Mouse (Mus musculus): Measurements from ENCODE around the gene 1700018F24Rik. TPM values are rescaled to one million over a fixed set of nuclear protein-coding genes. Genes with fewer than 3 reads are reported as not detected.
A peak's percentile ranks its signal among the peaks of the same experiment; 100 is the strongest.

1700018F24Rik gene
- polyA plus RNA-seq, 2 experiments: not detected

DNA sequence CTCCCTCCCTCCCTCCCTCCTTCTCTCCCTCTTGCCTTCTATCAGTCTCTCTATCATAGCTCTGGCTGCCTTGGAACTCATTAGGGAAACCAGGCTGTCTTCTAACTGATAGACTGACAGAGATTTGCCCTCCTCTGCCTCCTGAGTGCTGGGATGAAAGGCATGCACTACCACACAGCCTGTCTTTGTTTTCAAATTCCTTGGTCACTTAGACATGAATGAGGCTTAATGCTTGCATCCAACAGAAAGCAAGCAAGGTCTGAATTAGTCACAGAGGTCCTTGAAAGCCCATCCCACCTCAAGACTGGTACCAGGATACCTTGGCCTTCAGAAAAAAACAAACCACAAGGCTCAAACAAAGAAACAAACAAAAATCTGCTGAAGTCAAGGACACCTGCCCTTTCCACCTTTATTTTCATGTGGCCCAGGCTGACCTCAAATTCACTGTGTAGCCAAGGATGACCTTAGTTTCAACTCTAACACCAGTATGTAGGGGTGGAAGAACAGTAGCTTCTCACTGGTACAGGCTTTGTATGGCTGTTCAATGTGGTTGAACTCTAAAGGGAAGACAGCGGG, 22.1 kb downstream of the 1700018F24Rik start:
- no peak for TF ChIP-seq EP300 (IDR thresholded peaks at IDR 0.05; ENCODE audit: low read depth)
- no peak for TF ChIP-seq CTCF (IDR thresholded peaks at IDR 0.05; ENCODE audit: low read depth)
- no peaks in the 10 kb centered on the region for H3K36me3 ChIP-seq (replicated peaks; ENCODE audit: control insufficient read depth, insufficient read depth, low read depth)
- H3K27me3 ChIP-seq (ENCODE audit: control insufficient read depth, insufficient read depth, low read length): no peaks in the 10 kb centered on the region
- H3K27ac ChIP-seq: no peak overlapping the region
- no peaks in the 10 kb centered on the region for H3K4me1 ChIP-seq (replicated peaks; ENCODE audit: control insufficient read depth in 2 of 2, insufficient read depth in 2 of 2, low read length in 1 of 2)
- DNase-seq (ENCODE audit: low read depth in 3 of 3, low spot score in 3 of 3): no peak
- no peaks in the 10 kb centered on the region for H3K9me3 ChIP-seq (ENCODE audit: control insufficient read depth, low read length)
- ATAC-seq (ENCODE audit: insufficient read depth): no peak
- H3K9ac ChIP-seq (replicated peaks): no peak overlapping the region
- no peak overlapping the region for H3K4me3 ChIP-seq (ENCODE audit: insufficient read depth in 1 of 2, low read depth in 2 of 2, low read length in 2 of 2)
- WGBS (ENCODE audit: insufficient replicate concordance): 67% methylated on average over 1 of the region's 1 CpGs
- H3K4me2 ChIP-seq (ENCODE audit: low read depth): no peak overlapping the region

DNA sequence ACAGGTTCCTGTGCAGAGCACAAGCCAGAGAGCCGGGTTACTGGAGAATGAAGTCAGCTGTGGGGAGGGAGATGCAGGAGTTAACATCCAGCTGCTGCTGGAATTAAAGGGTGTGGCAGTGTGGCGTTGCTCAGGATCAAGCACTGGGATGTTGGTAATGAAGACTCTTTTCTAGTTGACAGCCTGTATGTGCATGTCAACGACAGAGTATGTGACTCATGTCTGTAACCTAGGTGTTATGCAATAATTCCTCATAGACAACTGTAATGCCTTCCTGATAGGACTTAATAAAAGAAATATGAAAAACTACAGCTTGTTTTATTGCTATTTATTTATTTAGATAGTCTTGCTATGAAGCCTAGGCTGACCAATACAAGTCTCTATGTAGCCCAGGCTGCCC, 26.1 kb downstream of the 1700018F24Rik start:
- no peak overlapping the region for H3K4me2 ChIP-seq (ENCODE audit: low read depth)
- TF ChIP-seq CTCF (IDR thresholded peaks at IDR 0.05; ENCODE audit: low read depth) (no peak), EP300 (IDR thresholded peaks at IDR 0.05; ENCODE audit: low read depth) (no peak)

GRCm38 (mm10) chr5:145069707-145070106, 26.9 kb downstream of the 1700018F24Rik start:
- Histone ChIP-seq H3K27me3 (ENCODE audit: control insufficient read depth, insufficient read depth, low read length) (no peaks in the 10 kb centered on the region), H3K36me3 (replicated peaks; ENCODE audit: control insufficient read depth, insufficient read depth, low read depth) (no peaks in the 10 kb centered on the region), H3K27ac (no peak overlapping the region), H3K9ac (replicated peaks) (no peak overlapping the region), H3K4me1 (replicated peaks; ENCODE audit: control insufficient read depth in 2 of 2, insufficient read depth in 2 of 2, low read length in 1 of 2) (no peaks in the 10 kb centered on the region), H3K4me3 (ENCODE audit: insufficient read depth in 1 of 2, low read depth in 2 of 2, low read length in 2 of 2) (no peak overlapping the region), H3K9me3 (ENCODE audit: control insufficient read depth, low read length) (no peaks in the 10 kb centered on the region), H3K4me2 (ENCODE audit: low read depth) (no peak overlapping the region)
- TF ChIP-seq CTCF (IDR thresholded peaks at IDR 0.05; ENCODE audit: low read depth): peak; percentile 88
- TF ChIP-seq EP300 (IDR thresholded peaks at IDR 0.05; ENCODE audit: low read depth): no peak
- 1% methylated on average over 5 of the region's 5 CpGs for WGBS (ENCODE audit: insufficient replicate concordance)
- ATAC-seq (ENCODE audit: insufficient read depth) (no peak), DNase-seq (ENCODE audit: low read depth in 3 of 3, low spot score in 3 of 3) (peak; percentile 30 to 43 (median 43))

More for the DNA sequence above, 26.1 kb downstream of the 1700018F24Rik start:
- no peak for ATAC-seq (ENCODE audit: insufficient read depth)
- no peak overlapping the region for H3K4me3 ChIP-seq (ENCODE audit: insufficient read depth in 1 of 2, low read depth in 2 of 2, low read length in 2 of 2)
- H3K4me1 ChIP-seq (replicated peaks; ENCODE audit: control insufficient read depth in 2 of 2, insufficient read depth in 2 of 2, low read length in 1 of 2): no peaks in the 10 kb centered on the region
- no peaks in the 10 kb centered on the region for H3K36me3 ChIP-seq (replicated peaks; ENCODE audit: control insufficient read depth, insufficient read depth, low read depth)
- no peak overlapping the region for H3K27ac ChIP-seq
- H3K9ac ChIP-seq (replicated peaks): no peak overlapping the region
- WGBS (ENCODE audit: insufficient replicate concordance): 34% methylated on average over 3 of the region's 3 CpGs
- no peaks in the 10 kb centered on the region for H3K9me3 ChIP-seq (ENCODE audit: control insufficient read depth, low read length)
- H3K27me3 ChIP-seq (ENCODE audit: control insufficient read depth, insufficient read depth, low read length): no peaks in the 10 kb centered on the region
- no peak for DNase-seq (ENCODE audit: low read depth in 3 of 3, low spot score in 3 of 3)

DNA sequence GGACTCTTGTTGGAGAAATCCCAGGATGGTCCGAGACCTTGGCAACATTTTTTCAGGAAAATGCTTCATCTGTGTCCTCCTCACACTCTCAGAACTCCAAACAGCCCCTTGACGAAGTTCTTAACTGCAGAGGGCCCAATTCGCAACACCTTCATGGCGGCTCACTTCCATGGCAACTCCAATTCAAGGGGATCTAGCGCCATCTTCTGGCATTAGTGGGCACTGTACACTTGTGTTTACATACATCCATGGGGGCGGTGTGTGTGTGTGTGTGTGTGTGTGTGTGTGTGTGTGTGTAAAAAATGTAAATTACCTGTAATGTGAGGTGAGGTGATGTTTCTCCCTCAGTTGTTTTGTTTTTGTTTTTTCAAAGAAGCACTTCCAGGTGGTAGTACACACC, 28.6 kb downstream of the 1700018F24Rik start:
- Histone ChIP-seq H3K9me3 (ENCODE audit: control insufficient read depth, low read length) (no peaks in the 10 kb centered on the region), H3K4me2 (ENCODE audit: low read depth) (no peak overlapping the region), H3K27ac (no peak overlapping the region), H3K9ac (replicated peaks) (no peak overlapping the region), H3K36me3 (replicated peaks; ENCODE audit: control insufficient read depth, insufficient read depth, low read depth) (no peaks in the 10 kb centered on the region), H3K4me3 (ENCODE audit: insufficient read depth in 1 of 2, low read depth in 2 of 2, low read length in 2 of 2) (no peak overlapping the region), H3K4me1 (replicated peaks; ENCODE audit: control insufficient read depth in 2 of 2, insufficient read depth in 2 of 2, low read length in 1 of 2) (no peaks in the 10 kb centered on the region), H3K27me3 (ENCODE audit: control insufficient read depth, insufficient read depth, low read length) (no peaks in the 10 kb centered on the region)
- DNase-seq (ENCODE audit: low read depth in 3 of 3, low spot score in 3 of 3) (peak in 2 of 3 experiments; percentile 20 to 42), ATAC-seq (ENCODE audit: insufficient read depth) (no peak)
- 37% methylated on average over 6 of the region's 6 CpGs for WGBS (ENCODE audit: insufficient replicate concordance)
- peak; percentile 63 for TF ChIP-seq CTCF (IDR thresholded peaks at IDR 0.05; ENCODE audit: low read depth)
- no peak for TF ChIP-seq EP300 (IDR thresholded peaks at IDR 0.05; ENCODE audit: low read depth)

- no peaks in the 10 kb centered on the region for H3K9me3 ChIP-seq (ENCODE audit: control insufficient read depth, low read length)
- TF ChIP-seq EP300 (IDR thresholded peaks at IDR 0.05; ENCODE audit: low read depth) (no peak), CTCF (IDR thresholded peaks at IDR 0.05; ENCODE audit: low read depth) (no peak)
- H3K27ac ChIP-seq: no peak overlapping the region
- 41% methylated on average over 3 of the region's 3 CpGs for WGBS (ENCODE audit: insufficient replicate concordance)
- ATAC-seq (ENCODE audit: insufficient read depth): no peak
- H3K36me3 ChIP-seq (replicated peaks; ENCODE audit: control insufficient read depth, insufficient read depth, low read depth): no peaks in the 10 kb centered on the region
- no peak for DNase-seq (ENCODE audit: low read depth in 3 of 3, low spot score in 3 of 3)
- H3K9ac ChIP-seq (replicated peaks): no peak overlapping the region
- no peak overlapping the region for H3K4me2 ChIP-seq (ENCODE audit: low read depth)
- H3K27me3 ChIP-seq (ENCODE audit: control insufficient read depth, insufficient read depth, low read length): no peaks in the 10 kb centered on the region
- no peak overlapping the region for H3K4me3 ChIP-seq (ENCODE audit: insufficient read depth in 1 of 2, low read depth in 2 of 2, low read length in 2 of 2)
- H3K4me1 ChIP-seq (replicated peaks; ENCODE audit: control insufficient read depth in 2 of 2, insufficient read depth in 2 of 2, low read length in 1 of 2): no peaks in the 10 kb centered on the region
Measured at GRCm38 (mm10) chr5:145075081-145075480, 32.3 kb downstream of the 1700018F24Rik start.
